Mouse (Mus musculus) midbrain, embryonic 10.5 days (tissue): ENCODE measurements around the gene Plaur. TPM values are rescaled to one million over a fixed set of nuclear protein-coding genes. Genes with fewer than 3 reads are reported as not detected.

Source experiments
- DNase-seq: peaks from one replicate; pipeline ENCODE4 v3.0.0-alpha.2; 2017; ENCODE audit warnings: low spot score
- H3K27ac ChIP-seq: fragments of 300-500 bp; sonication (generic); replicated peaks from 2 replicates; pipeline ENCODE4 v1.5.1; 2016; ENCODE audit warnings: mild to moderate bottlenecking
- H3K27me3 ChIP-seq: fragments of 300-500 bp; sonication (generic); 2 replicates; pipeline ENCODE4 v1.6.1; 2016; ENCODE audit warnings: low read depth, mild to moderate bottlenecking; ENCODE audit not compliant: poor library complexity, severe bottlenecking
- H3K36me3 ChIP-seq: fragments of 300-500 bp; sonication (generic); 2 replicates; pipeline ENCODE4 v1.6.1; 2016; ENCODE audit warnings: mild to moderate bottlenecking, moderate library complexity
- H3K4me1 ChIP-seq: fragments of 300-500 bp; sonication (generic); 2 replicates; pipeline ENCODE4 v1.6.1; 2016
- H3K4me3 ChIP-seq: fragments of 300-500 bp; sonication (generic); 2 replicates; pipeline ENCODE4 v1.5.1; 2016; ENCODE audit warnings: mild to moderate bottlenecking, moderate library complexity
- H3K9me3 ChIP-seq: fragments of 300-500 bp; sonication (generic); replicated peaks from 2 replicates; pipeline ENCODE4 v1.6.1; 2016; ENCODE audit warnings: mild to moderate bottlenecking
- WGBS: fragments of 180-500 bp; shearing (Covaris S2); methylation state at CpG from one replicate; pipeline ENCODE4 v1.1.7; 2016; 5-methylcytosine and 5-hydroxymethylcytosine counted together
- polyA plus RNA-seq: library from polyadenylated mRNA; unstranded; fragments of >200 nt; fragmentation: Nextera tagmentation; extraction: Ambion mirVana; gene quantifications from 2 replicates; pipeline ENCODE4 v1.2.1, GENCODE M21; 2016

Plaur gene
- polyA plus RNA-seq, 1 experiment from 2014 or later = 1.0 TPM

DNA sequence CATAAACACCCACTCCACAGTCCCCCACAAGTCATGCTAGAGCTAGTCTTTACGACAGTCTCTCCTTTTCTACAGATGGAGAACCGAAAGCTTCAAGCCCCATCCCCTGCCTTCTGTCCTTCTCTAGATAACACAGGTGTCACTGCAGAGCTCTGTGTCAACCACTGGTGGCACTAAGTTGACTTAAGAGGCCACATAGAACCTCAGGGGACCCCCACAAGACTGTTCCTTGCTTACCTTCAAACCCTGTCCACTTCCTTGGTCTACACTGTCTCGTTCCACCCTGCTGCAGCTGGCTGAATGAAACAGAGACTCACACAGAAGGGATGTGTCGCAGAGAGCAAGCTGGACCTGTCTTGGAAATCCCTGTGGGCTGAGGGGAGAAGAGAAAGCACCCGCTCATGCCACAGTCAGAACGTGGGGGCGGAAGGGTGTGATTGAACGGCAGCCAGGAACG, 10.4 kb upstream of the Plaur start, which contains the start of gene Irgc1:
Gene Irgc1, minus strand, starts transcription at position 443 of the 457 bp plus-strand sequence.
- H3K4me1 ChIP-seq = no peaks in the 10 kb centered on the region
- no peak within 1 kb of the TSS for H3K27ac ChIP-seq
- DNase-seq = no peak
- no peaks in the 10 kb centered on the region for H3K36me3 ChIP-seq
- H3K4me3 ChIP-seq = no peak within 1 kb of the TSS
- H3K27me3 ChIP-seq = no peaks in the 10 kb centered on the region
- WGBS = 84% methylated on average over 9 of the region's 9 CpGs
- H3K9me3 ChIP-seq = 0 out of 2 replicates have a peak, but pooled peaks cover 4% of the 10 kb centered on the region

DNA sequence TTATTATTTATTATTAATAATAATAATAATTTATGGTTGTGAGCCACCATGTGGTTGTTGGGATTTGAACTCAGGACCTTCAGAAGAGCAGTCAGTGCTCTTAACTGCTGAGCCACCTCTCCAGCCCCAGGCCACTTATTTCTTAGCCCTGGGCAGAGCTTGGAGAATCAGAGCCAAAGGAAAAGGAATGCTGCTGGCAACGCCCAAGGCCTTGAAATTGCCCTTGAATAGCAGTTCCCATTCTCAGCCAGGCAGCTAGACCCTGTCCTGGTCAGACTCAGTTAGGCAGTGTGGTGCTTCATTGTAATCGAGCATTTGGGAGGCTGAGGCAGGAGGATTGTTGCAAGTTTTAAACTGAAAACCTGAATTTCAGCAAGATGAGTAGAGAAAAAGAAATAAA, 8.1 kb upstream of the Plaur start:
- Histone ChIP-seq H3K4me1 (no peaks in the 10 kb centered on the region), H3K27me3 (peaks cover 1% of the 10 kb centered on the region; the same call in 1 of the 2 replicates), H3K4me3 (no peak overlapping the region), H3K9me3 (no peaks in the 10 kb centered on the region), H3K36me3 (no peaks in the 10 kb centered on the region), H3K27ac (no peak overlapping the region)
- WGBS = 75% methylated on average over 2 of the region's 2 CpGs
- no peak for DNase-seq

DNA sequence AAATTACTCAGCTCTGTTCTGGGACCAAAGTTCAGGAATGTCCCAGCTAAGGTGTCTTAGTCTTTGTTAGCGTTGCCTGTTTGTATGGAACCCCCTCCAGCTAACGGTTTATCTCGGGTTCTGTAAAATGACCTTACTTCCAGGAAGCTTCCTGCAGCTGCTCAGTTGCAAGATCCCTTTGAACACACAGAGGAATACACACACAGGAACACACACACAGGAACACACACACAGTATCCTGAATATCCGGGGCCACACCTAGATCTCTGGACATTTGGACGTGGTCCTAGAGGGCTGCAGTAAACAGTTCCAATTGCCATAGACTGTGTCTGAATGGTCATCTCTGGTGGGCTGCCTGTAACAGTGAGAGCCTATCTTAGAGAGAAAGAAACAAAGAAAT, 6.6 kb upstream of the Plaur start:
- no peak overlapping the region for H3K27ac ChIP-seq
- no peak for DNase-seq
- 79% methylated on average over 5 of the region's 5 CpGs for WGBS

DNA sequence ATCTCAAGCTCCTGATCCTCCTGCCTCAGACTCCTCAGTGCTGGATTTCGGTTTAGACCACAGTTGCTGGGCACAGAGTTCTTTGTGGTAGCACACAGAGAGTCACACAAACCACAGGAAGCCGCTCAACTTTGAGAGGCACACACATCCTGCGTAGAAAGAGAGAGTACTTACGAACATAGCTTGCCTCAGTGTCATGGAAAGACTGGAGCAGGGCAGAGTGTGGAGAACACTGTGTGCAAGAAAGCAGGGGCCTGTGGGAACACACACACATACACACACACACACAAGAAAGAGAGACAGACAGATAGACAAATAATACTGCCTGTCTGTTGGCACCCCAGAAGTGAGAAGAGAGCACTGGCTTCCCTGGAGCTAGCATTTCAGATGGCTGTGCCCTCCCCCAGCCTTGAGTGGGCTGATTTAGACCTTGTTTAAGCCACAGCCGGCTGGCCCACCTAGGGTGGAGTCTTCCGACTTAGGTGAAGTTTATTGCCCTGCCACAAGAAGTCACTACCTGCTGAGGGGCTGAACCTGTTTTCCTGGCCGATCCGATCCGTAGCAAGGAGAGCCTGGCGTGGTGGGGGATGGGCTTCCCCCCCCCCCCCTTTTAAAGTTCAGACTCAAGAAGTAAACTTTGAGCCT, 4.4 kb upstream of the Plaur start:
- peaks cover 8% of the 10 kb centered on the region for H3K4me1 ChIP-seq
- DNase-seq = no peak
- H3K27me3 ChIP-seq = peaks cover 13% of the 10 kb centered on the region
- H3K27ac ChIP-seq = no peak overlapping the region
- no peaks in the 10 kb centered on the region for H3K36me3 ChIP-seq
- H3K4me3 ChIP-seq = no peak overlapping the region
- WGBS = 77% methylated on average over 10 of the region's 10 CpGs
- H3K9me3 ChIP-seq = no peaks in the 10 kb centered on the region

More for the DNA sequence above, 6.6 kb upstream of the Plaur start:
- no peaks in the 10 kb centered on the region for H3K9me3 ChIP-seq
- H3K36me3 ChIP-seq = no peaks in the 10 kb centered on the region
- H3K4me3 ChIP-seq = no peak overlapping the region
- H3K4me1 ChIP-seq = no peaks in the 10 kb centered on the region
- H3K27me3 ChIP-seq = peaks cover 3% of the 10 kb centered on the region; the same call in 1 of the 2 replicates

DNA sequence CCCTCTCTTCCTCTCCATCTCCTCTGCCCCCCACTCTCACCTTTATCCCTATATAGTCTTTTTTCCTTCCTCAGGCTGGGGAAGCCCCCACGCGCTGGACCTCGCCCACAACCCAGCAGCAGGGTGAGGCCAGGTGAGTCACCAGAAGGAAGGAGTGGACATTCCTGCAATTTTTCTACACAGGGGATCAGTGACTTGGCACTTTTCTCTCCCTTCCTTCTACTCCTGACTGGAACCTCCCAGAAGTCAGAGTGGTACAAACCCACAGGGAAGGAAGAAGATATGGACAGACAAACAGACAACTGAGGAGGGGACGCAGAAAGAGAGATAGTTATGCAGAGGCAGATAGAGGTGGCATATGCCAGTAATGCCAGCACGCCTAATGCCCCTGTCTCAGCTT, 2.8 kb upstream of the Plaur start:
- H3K4me3 ChIP-seq = no peak overlapping the region
- DNase-seq = no peak
- 85% methylated on average over 5 of the region's 5 CpGs for WGBS
- no peak overlapping the region for H3K27ac ChIP-seq
- H3K9me3 ChIP-seq = no peaks in the 10 kb centered on the region
- H3K27me3 ChIP-seq = peaks cover 19% of the 10 kb centered on the region
- H3K4me1 ChIP-seq = peaks cover 12% of the 10 kb centered on the region
- H3K36me3 ChIP-seq = no peaks in the 10 kb centered on the region

DNA sequence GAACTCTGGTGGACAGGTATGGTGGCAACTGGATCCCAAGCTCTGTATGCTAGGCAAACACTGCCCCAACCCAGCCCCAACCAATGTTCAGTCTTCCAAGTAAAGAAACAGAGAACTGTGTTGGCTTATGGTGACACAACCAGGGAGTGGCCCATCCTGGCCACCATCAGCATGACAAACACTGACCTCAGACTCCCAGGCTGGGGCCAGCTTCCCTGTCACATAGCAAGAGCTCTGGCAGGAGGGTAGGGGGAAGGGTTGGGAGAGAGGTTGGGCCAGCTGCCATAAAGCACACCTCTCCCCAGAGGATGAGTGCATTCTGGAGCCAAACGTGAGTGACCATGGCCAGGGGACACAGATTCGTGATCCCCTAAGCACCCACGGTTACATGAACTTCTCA, 2.4 kb upstream of the Plaur start:
- Histone ChIP-seq H3K36me3 (no peaks in the 10 kb centered on the region), H3K4me3 (no peak overlapping the region), H3K4me1 (peaks cover 12% of the 10 kb centered on the region), H3K9me3 (no peaks in the 10 kb centered on the region), H3K27ac (no peak overlapping the region), H3K27me3 (peaks cover 19% of the 10 kb centered on the region)
- no peak for DNase-seq
- 67% methylated on average over 3 of the region's 3 CpGs for WGBS

DNA sequence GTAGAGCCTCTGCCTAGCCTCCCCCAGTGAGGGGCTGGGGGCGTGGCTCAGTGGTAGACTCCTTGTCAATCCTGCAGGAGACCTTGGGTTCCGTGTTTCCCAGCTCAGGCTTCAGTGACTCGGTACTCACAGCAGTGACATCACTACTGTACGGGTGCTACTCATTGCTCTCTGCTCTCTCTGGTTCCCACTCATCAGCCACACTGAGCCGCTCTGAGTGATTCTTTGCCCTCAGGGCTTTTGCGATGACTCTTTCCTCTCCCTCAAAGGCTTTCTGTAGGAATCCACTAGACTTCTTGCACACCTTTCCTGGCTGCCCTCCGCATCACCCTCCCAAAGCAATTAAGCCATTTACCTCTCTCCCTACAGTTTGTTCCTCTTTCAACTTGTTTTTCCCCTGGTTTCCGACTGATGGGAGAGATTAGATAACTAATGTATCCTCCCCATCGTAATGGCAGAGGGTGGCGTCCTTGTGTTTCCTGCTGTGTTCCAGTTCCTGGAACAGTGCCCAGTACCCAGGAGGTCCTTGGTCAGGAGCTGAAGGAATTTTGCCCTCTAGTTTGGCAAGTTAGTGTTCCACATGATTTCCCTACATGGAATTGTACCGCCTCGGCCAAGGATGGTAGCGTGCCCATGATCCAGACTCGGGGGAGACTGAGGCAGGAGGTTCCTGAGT, 770 bp upstream of the Plaur start:
- Histone ChIP-seq H3K9me3 (no peaks in the 10 kb centered on the region), H3K27me3 (peaks cover 19% of the 10 kb centered on the region), H3K4me3 (no peak overlapping the region), H3K36me3 (no peaks in the 10 kb centered on the region), H3K4me1 (peaks cover 12% of the 10 kb centered on the region), H3K27ac (no peak overlapping the region)
- WGBS = 71% methylated on average over 14 of the region's 14 CpGs
- no peak for DNase-seq

DNA sequence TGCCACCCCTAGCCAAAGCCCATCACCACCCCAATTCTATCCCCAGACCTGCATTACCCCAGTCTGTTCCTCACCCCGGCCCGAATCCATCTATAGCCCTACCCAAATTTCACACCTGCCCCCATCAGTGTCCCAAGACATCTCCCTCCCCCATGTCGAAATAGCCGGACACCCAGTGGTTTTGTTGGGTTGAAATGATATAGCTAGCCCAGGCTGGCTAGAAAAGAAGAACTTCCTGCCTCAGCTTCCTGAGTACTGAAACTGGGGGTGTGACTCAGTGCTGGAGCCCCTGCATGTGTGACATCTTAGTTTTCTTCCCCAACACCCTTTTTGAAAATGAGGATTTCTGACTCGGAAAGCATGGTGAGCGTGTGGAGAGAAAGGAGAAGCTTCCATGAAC, 4.6 kb downstream of the Plaur start:
- H3K36me3 ChIP-seq = no peaks in the 10 kb centered on the region

DNA sequence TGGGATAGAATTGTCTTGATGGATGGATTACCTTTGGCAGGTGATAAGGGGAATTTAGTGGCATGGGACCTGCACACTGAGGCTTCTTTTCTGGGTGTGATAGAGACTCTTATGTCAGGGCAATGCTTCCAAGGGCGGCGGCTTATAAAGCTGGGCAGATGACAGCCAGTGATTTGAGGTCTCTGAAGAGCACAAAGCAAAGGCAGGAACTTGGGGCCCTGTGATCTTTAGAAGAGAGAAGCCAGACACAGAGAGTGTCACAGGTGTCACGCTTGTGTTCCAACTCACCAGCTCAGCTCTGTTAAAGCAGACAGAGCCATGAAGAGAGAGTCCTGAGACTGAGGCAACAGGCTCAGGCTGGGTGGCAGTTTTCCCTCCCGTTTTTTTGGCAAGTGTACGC, 5.6 kb downstream of the Plaur start:
- Histone ChIP-seq H3K27ac (no peak overlapping the region), H3K4me1 (peaks cover 4% of the 10 kb centered on the region), H3K9me3 (peaks cover 8% of the 10 kb centered on the region), H3K4me3 (no peak overlapping the region), H3K27me3 (peaks cover 5% of the 10 kb centered on the region; the same call in 1 of the 2 replicates), H3K36me3 (no peaks in the 10 kb centered on the region)
- WGBS = 88% methylated on average over 5 of the region's 5 CpGs
- DNase-seq = no peak

More for the DNA sequence above, 4.6 kb downstream of the Plaur start:
- no peak overlapping the region for H3K4me3 ChIP-seq
- H3K4me1 ChIP-seq = peaks cover 12% of the 10 kb centered on the region
- peaks cover 15% of the 10 kb centered on the region for H3K27me3 ChIP-seq
- 90% methylated on average over 6 of the region's 6 CpGs for WGBS
- H3K27ac ChIP-seq = no peak overlapping the region
- H3K9me3 ChIP-seq = peaks cover 8% of the 10 kb centered on the region
- no peak for DNase-seq

DNA sequence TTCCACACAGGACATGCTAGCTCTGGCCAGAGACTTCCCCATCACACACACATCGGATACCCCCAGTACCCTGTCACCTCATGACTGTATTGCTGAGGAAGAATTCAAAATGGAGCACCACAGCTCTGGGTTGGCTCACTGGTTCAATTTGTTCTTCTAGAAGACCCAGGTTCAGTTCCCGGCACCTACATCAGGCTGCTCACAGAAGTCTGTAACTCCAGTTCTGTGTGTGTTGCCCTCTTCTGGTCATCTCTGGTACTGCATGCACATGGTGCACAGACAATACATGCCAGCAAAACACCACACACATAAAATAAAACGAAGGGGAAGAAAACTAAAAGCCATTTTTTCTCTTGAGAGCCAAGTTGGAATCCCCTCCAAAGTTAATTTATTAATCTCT, 6.8 kb downstream of the Plaur start:
- no peaks in the 10 kb centered on the region for H3K27me3 ChIP-seq
- peaks cover 8% of the 10 kb centered on the region for H3K9me3 ChIP-seq
- WGBS = 81% methylated on average over 3 of the region's 3 CpGs
- no peak for DNase-seq
- H3K4me1 ChIP-seq = 0 out of 2 replicates have a peak, but pooled peaks cover under 1% of the 10 kb centered on the region
- no peaks in the 10 kb centered on the region for H3K36me3 ChIP-seq
- H3K27ac ChIP-seq = no peak overlapping the region
- H3K4me3 ChIP-seq = no peak overlapping the region

DNA sequence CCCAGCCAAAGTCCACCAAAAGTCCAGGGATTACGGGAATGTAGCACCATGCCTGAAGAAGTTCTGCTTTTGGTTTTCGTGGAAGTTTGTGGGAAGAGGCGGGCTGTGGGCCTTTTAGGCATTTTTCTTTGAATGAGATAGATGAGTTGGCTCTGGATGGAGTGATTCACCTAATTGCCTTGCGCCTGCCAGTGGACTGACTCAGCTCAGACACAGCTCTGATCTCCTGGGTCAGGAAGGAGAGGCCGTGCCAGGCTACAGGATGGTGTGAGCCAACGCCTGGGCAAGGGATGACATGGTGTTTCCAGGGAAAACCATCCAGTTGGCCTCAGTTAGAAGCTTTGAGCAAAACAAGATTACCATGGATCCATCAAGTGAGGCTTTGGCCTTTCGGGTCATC, 8.1 kb downstream of the Plaur start:
- Histone ChIP-seq H3K4me1 (peaks cover 5% of the 10 kb centered on the region; the same call in 1 of the 2 replicates), H3K27me3 (no peaks in the 10 kb centered on the region), H3K4me3 (no peak overlapping the region), H3K36me3 (no peaks in the 10 kb centered on the region), H3K9me3 (peaks cover 8% of the 10 kb centered on the region), H3K27ac (no peak overlapping the region)
- WGBS = 95% methylated on average over 7 of the region's 7 CpGs
- DNase-seq = no peak

DNA sequence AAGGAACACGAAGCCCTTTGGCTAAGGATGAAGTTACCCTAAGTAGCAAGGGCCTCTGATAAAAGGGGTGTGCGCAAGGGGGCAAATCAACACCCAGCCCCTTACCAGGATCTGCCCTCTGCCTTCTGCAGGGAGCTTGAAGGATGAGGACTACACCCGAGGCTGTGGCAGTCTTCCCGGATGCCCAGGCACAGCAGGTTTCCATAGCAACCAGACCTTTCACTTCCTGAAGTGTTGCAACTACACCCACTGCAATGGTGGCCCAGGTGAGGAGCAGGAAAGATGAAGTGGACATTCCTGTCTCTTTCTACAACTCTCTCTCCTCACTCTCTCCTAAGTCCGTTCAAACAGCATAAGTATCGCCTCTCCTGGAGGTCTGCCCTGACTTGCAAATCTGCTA, 10.2 kb downstream of the Plaur start:
- DNase-seq = no peak
- WGBS = 88% methylated on average over 6 of the region's 6 CpGs
- no peak overlapping the region for H3K27ac ChIP-seq
- H3K36me3 ChIP-seq = no peaks in the 10 kb centered on the region
- H3K4me1 ChIP-seq = peaks cover 5% of the 10 kb centered on the region; the same call in 1 of the 2 replicates
- no peak overlapping the region for H3K4me3 ChIP-seq
- peaks cover 8% of the 10 kb centered on the region for H3K9me3 ChIP-seq
- H3K27me3 ChIP-seq = no peaks in the 10 kb centered on the region

DNA sequence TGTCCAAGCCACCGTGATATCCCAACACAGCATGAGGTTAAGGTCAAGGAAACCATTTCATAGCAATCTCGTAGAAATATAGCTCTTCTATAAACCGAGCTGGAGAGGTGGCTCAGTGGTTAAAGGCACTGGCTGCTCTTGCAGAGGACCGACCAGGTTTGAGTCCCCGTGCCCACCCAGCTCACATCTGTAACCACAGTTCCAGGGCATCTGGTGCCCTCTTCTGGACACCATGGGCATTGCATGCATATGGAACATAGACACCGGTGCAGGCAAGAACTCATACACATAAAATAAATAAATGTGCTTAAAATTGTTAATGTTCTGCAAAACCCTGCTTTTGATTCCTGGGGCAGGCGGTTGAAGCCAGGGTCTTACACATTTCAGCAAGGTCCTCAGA, 10.7 kb downstream of the Plaur start:
- H3K27me3 ChIP-seq = no peaks in the 10 kb centered on the region
- peaks cover 5% of the 10 kb centered on the region; the same call in 1 of the 2 replicates for H3K4me1 ChIP-seq
- no peaks in the 10 kb centered on the region for H3K36me3 ChIP-seq
- H3K27ac ChIP-seq = no peak overlapping the region
- H3K4me3 ChIP-seq = no peak overlapping the region
- peaks cover 8% of the 10 kb centered on the region for H3K9me3 ChIP-seq
- WGBS = 70% methylated on average over 7 of the region's 7 CpGs
- DNase-seq = peak; percentile 42
